Mouse (Mus musculus) G1E (cell line): ENCODE measurements at regions not wholly inside any gene's neighbourhood (a gene's known extent, or its start where the extent isn't known, plus 50 kb on each side); places are given as distances from the start of the nearest gene placed in this dataset.

ENCODE experiments used
- CTCF ChIP-seq: IDR thresholded peaks from 2 replicates; pipeline ENCODE4 v1.5.1; 2012; ENCODE audit warnings: low read depth, low read length, inconsistent platforms, mixed read lengths
- GATA1 ChIP-seq: IDR thresholded peaks from 2 replicates; pipeline ENCODE4 v1.6.1; 2012; ENCODE audit warnings: borderline replicate concordance, low read length, inconsistent platforms, mixed read lengths
- POLR2AphosphoS5 ChIP-seq: IDR thresholded peaks from 2 replicates; pipeline ENCODE4 v1.6.1; 2012; ENCODE audit warnings: low read depth, low read length, inconsistent platforms; ENCODE audit not compliant: insufficient replicate concordance
- TAL1 ChIP-seq: conservative IDR thresholded peaks from 2 replicates; pipeline ENCODE4 v1.6.1; 2012; ENCODE audit warnings: low read depth, low read length, inconsistent platforms, mixed read lengths

DNA sequence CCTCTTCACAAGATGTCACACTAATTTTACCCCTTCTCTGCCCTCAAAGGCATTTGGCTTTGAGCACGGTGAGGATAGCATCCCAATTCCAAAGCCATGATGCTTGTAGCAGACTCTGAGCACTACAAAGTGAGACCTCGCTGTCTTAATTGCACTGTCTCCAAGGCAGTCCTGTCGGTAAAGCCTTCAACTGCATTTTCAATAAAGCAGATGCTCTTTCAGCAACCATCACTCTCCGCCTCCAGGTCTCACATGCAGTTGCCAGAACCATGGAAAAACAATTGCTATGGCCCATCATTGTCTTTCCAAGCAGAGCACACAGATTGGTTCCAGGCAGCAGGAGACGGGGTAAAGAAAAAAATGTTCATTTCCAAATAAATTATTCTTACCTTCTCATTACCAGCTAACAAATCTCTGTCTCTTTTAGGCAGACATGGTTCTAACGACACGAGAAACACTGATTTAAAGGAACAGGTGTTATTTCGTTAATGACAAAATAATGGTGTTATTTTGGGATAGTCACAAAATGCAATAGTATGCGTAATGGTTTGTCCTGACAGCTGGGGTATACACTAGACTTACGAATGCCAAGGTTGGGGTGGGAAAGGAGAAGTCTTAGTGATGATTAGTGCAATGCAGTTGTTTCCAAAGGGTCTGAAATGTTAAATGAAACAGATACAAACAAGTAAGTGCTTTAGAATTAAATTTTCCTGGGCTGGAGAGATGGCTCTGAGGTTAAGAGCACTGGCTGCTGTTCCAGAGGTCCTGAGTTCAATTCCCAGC, 175.2 kb downstream of the Enc1 start:
- TF ChIP-seq GATA1 (no peak), CTCF (no peak), TAL1 (no peak), POLR2AphosphoS5 (no peak)
